Mouse (Mus musculus): ENCODE data around the gene Pla2g5.

- TF ChIP-seq CTCF (IDR thresholded peaks at IDR 0.05; ENCODE audit: extremely low read depth, insufficient read depth, insufficient read length, insufficient replicate concordance), result no peak
- TF ChIP-seq POLR2A (IDR thresholded peaks at IDR 0.05; ENCODE audit: low read depth, low read length), result no peak
Observed at GRCm38 (mm10) chr4:138821036-138821435, 42.2 kb downstream of the Pla2g5 start.
